Mouse (Mus musculus) midbrain, embryonic 14.5 days (tissue): Measurements from ENCODE around the gene Tnfrsf25. TPM values are rescaled to one million over a fixed set of nuclear protein-coding genes. Genes with fewer than 3 reads are reported as not detected.
A peak's percentile ranks its signal among the peaks of the same experiment; 100 is the strongest.

ENCODE experiments used
- ATAC-seq: fragments of 200-750 bp; cut with Nextera tagmentation; 2 replicates; pipeline ENCODE4 v1.8.0; 2017; ENCODE audit warnings: moderate number of reproducible peaks, moderate library complexity; ENCODE audit not compliant: low FRiP score, low TSS enrichment
- DNase-seq: peaks from one replicate; pipeline ENCODE4 v3.0.0-alpha.2; 2015
- H3K27ac ChIP-seq: fragments of 300-500 bp; sonication (generic); replicated peaks from 2 replicates; pipeline ENCODE4 v1.5.1; 2014; ENCODE audit warnings: mild to moderate bottlenecking, low read depth, low read length, moderate library complexity
- H3K27me3 ChIP-seq: fragments of 300-500 bp; sonication (generic); 2 replicates; pipeline ENCODE4 v1.6.1; 2014; ENCODE audit warnings: low read length, control low read depth, mixed read lengths; ENCODE audit not compliant: control insufficient read depth, insufficient read depth
- H3K36me3 ChIP-seq: fragments of 300-500 bp; sonication (generic); 2 replicates; pipeline ENCODE4 v1.6.1; 2014; ENCODE audit warnings: low read length, control low read depth; ENCODE audit not compliant: control insufficient read depth, insufficient read depth
- H3K4me1 ChIP-seq: fragments of 300-500 bp; sonication (generic); 2 replicates; pipeline ENCODE4 v1.6.1; 2014; ENCODE audit warnings: mild to moderate bottlenecking, antibody characterized with exemption, low read length, control low read depth; ENCODE audit not compliant: control insufficient read depth, insufficient read depth
- H3K4me2 ChIP-seq: fragments of 300-500 bp; sonication (generic); 2 replicates; pipeline ENCODE4 v1.6.1; 2014; ENCODE audit warnings: mild to moderate bottlenecking, low read length, moderate library complexity
- H3K4me3 ChIP-seq: fragments of 300-500 bp; sonication (generic); replicated peaks from 2 replicates; pipeline ENCODE4 v1.5.1; 2014; ENCODE audit warnings: low read depth, low read length
- H3K9ac ChIP-seq: fragments of 300-500 bp; sonication (generic); replicated peaks from 2 replicates; pipeline ENCODE4 v1.6.1; 2014; ENCODE audit warnings: mild to moderate bottlenecking, low read length, moderate library complexity
- H3K9me3 ChIP-seq: fragments of 300-500 bp; sonication (generic); 2 replicates; pipeline ENCODE4 v1.6.1; 2016; ENCODE audit warnings: low read length, control low read depth, mixed read lengths; ENCODE audit not compliant: control insufficient read depth
- WGBS: fragments of 180-500 bp; shearing (Covaris S2); extraction: QIAGEN DNeasy Blood & Tissue Kit; methylation state at CpG from one replicate; pipeline ENCODE4 v1.1.7; 2014; 5-methylcytosine and 5-hydroxymethylcytosine counted together
- polyA plus RNA-seq: library from polyadenylated mRNA; unstranded; fragments of >200 nt; fragmentation: Nextera tagmentation; extraction: Ambion mirVana; gene quantifications from 2 replicates; pipeline ENCODE4 v1.2.1, GENCODE M21; 2014

The Tnfrsf25 gene
- polyA plus RNA-seq, 1 experiment from 2014 or later: 1.2 TPM

DNA sequence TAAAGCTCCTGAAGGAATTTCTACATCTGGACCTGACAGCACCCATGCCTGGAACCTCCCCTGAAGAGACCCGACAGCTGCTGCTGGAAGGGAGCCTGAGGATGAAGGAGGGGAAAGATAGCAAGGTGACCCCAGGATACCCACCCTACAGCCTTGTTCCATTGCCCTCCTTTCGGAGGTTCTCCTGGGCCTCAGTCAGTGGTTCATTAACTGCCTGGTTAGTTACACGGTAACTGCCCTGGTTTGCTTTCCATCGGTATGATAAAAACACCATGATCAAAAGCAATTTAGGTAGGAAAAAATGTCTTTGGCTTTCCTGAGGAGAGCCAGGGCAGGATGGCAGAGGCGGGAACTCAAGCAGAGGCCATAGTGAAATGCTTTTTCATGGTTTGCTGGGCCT is 7.1 kb upstream of the Tnfrsf25 start:
- 84% methylated on average over 5 of the region's 5 CpGs for WGBS
- Histone ChIP-seq H3K4me2 (peak overlapping the region; percentile 61), H3K27ac (peak overlapping the region; percentile 56; the same call in 1 of the 2 replicates), H3K9ac (peak overlapping the region; percentile 21; the same call in 1 of the 2 replicates), H3K36me3 (peaks cover 10% of the 10 kb centered on the region; the same call in 1 of the 2 replicates), H3K9me3 (no peaks in the 10 kb centered on the region), H3K4me1 (peaks cover 15% of the 10 kb centered on the region), H3K4me3 (peak overlapping the region; percentile 35), H3K27me3 (0 out of 2 replicates have a peak, but pooled peaks cover 4% of the 10 kb centered on the region)
- ATAC-seq (no peak), DNase-seq (no peak)

DNA sequence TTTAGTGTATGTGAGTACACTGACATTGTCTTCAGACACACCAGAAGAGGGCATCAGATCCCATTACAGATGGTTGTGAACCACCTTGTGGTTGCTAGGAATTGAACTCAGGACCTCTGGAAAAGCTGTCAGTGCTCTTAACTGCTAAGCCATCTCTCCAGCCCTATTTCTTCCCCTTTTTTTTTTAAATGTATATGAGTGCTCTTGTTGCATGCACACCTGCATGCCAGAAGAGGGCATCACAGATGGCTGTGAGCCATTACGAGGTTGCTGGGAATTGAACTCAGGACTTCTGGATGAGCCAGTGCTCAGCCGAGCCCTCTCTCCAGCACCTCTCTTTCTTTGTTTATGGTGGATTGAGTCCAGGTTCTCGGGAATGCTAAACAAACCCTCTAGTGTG is 6.2 kb upstream of the Tnfrsf25 start:
- no peak overlapping the region for H3K9ac ChIP-seq
- DNase-seq: no peak
- no peak overlapping the region for H3K4me3 ChIP-seq
- H3K27ac ChIP-seq: no peak overlapping the region
- H3K4me2 ChIP-seq: no peak overlapping the region
- peaks cover 10% of the 10 kb centered on the region for H3K27me3 ChIP-seq
- no peak for ATAC-seq
- peaks cover 15% of the 10 kb centered on the region for H3K4me1 ChIP-seq
- 88% methylated on average over 3 of the region's 3 CpGs for WGBS
- peaks cover 5% of the 10 kb centered on the region; the same call in 1 of the 2 replicates for H3K36me3 ChIP-seq
- no peaks in the 10 kb centered on the region for H3K9me3 ChIP-seq

DNA sequence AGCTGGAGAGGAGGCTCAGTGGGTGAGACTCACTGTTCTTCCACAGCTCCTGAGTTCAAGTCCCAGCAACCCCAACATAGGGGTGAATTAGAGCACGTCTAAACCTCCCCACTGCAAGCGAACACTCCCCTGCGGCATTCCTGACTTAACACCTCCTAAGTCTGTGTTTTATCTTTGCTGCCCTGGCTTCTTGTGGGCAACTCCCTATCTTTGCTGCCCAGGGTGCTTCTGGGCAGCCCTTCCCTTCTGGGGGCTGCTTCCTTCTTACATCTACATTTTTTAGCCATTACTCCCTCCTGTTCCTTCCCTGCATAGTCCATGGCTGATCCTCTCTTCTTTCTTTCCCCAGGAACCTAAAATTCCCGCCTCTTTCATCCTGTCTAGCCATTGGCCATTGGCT is 5.0 kb upstream of the Tnfrsf25 start:
- WGBS: 82% methylated on average over 4 of the region's 4 CpGs
- Histone ChIP-seq H3K4me2 (no peak overlapping the region), H3K27me3 (peaks cover 21% of the 10 kb centered on the region), H3K9ac (no peak overlapping the region), H3K9me3 (no peaks in the 10 kb centered on the region), H3K4me3 (no peak overlapping the region), H3K36me3 (peaks cover 5% of the 10 kb centered on the region; the same call in 1 of the 2 replicates), H3K27ac (no peak overlapping the region), H3K4me1 (peaks cover 18% of the 10 kb centered on the region)
- no peak for DNase-seq
- ATAC-seq: no peak

DNA sequence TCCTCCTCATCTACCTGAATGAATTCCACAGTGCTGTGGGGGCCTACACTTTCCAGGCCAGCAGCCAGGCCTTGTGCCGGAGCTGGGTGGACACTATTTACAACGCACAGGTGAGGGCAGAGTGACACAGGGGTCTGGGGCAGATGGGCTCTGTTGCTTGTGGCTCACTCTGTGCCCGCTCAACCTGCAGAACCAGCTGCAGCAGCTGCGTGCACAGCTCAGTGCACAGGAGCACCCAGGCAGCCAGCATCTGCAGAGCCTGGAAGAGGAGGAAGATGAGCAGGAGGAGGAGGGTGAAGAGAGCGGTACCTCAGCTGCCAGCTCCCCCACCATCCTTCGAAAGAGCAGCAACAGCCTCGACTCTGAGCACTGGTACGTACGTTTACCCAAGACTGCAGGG is 3.4 kb upstream of the Tnfrsf25 start:
- DNase-seq (no peak), ATAC-seq (no peak)
- 72% methylated on average over 9 of the region's 9 CpGs for WGBS
- H3K9me3 ChIP-seq: no peaks in the 10 kb centered on the region
- peaks cover 33% of the 10 kb centered on the region for H3K27me3 ChIP-seq
- H3K4me1 ChIP-seq: peaks cover 21% of the 10 kb centered on the region
- H3K27ac ChIP-seq: no peak overlapping the region
- no peak overlapping the region for H3K4me3 ChIP-seq
- H3K9ac ChIP-seq: no peak overlapping the region
- H3K4me2 ChIP-seq: no peak overlapping the region
- peaks cover 5% of the 10 kb centered on the region; the same call in 1 of the 2 replicates for H3K36me3 ChIP-seq

DNA sequence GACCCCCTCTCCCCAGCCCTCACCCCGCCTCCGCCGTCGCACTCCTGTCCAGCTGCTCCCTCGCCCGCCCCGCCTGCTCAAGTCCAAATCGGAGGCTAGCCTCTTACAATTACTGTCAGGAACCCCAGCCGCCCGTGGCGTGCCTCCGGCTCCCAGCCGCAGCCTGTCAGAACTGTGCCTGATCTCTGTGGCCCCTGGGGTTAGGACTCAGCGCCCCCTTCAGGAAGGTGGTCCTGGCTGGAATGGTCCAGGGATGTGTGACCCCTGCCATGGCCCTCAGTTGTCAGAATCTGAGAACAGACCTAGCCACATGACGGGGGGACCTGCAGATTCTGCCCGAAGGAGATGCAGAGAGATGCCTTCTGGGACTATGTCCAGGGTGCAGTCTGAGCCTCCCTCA is 1.7 kb upstream of the Tnfrsf25 start:
- H3K4me1 ChIP-seq: peaks cover 8% of the 10 kb centered on the region; the same call in 1 of the 2 replicates
- no peak for DNase-seq
- WGBS: 56% methylated on average over 16 of the region's 16 CpGs
- no peaks in the 10 kb centered on the region for H3K9me3 ChIP-seq
- H3K4me3 ChIP-seq: no peak overlapping the region
- ATAC-seq: no peak
- no peak overlapping the region for H3K9ac ChIP-seq
- H3K4me2 ChIP-seq: no peak overlapping the region
- H3K27ac ChIP-seq: no peak overlapping the region
- peaks cover 5% of the 10 kb centered on the region; the same call in 1 of the 2 replicates for H3K36me3 ChIP-seq
- H3K27me3 ChIP-seq: peaks cover 46% of the 10 kb centered on the region

DNA sequence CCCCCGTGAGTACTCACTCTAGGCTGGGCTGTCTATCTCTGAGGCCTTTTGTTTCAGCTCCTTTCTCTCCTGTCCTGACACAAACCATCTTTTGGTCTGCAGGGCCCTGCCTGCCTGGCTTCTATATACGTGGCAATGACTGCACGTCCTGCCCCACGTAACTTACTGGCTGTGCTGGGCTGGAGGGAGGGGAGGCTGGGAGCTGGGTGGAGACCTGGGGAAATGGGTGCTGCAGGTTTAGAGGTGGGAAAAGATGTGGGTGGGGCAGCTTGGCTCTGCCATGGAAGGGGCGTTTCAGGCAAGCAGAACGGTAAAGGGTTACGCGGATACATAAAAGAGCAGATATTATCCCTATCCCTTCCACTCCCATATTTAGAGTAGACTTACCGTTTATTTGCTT is 1.8 kb downstream of the Tnfrsf25 start:
- no peak overlapping the region for H3K4me2 ChIP-seq
- ATAC-seq: no peak
- DNase-seq: no peak
- H3K4me1 ChIP-seq: peaks cover 17% of the 10 kb centered on the region; the same call in 1 of the 2 replicates
- H3K36me3 ChIP-seq: peaks cover 1% of the 10 kb centered on the region; the same call in 1 of the 2 replicates
- no peaks in the 10 kb centered on the region for H3K9me3 ChIP-seq
- H3K27ac ChIP-seq: no peak overlapping the region
- peaks cover 81% of the 10 kb centered on the region for H3K27me3 ChIP-seq
- H3K9ac ChIP-seq: no peak overlapping the region
- WGBS: 68% methylated on average over 9 of the region's 9 CpGs
- H3K4me3 ChIP-seq: no peak overlapping the region

DNA sequence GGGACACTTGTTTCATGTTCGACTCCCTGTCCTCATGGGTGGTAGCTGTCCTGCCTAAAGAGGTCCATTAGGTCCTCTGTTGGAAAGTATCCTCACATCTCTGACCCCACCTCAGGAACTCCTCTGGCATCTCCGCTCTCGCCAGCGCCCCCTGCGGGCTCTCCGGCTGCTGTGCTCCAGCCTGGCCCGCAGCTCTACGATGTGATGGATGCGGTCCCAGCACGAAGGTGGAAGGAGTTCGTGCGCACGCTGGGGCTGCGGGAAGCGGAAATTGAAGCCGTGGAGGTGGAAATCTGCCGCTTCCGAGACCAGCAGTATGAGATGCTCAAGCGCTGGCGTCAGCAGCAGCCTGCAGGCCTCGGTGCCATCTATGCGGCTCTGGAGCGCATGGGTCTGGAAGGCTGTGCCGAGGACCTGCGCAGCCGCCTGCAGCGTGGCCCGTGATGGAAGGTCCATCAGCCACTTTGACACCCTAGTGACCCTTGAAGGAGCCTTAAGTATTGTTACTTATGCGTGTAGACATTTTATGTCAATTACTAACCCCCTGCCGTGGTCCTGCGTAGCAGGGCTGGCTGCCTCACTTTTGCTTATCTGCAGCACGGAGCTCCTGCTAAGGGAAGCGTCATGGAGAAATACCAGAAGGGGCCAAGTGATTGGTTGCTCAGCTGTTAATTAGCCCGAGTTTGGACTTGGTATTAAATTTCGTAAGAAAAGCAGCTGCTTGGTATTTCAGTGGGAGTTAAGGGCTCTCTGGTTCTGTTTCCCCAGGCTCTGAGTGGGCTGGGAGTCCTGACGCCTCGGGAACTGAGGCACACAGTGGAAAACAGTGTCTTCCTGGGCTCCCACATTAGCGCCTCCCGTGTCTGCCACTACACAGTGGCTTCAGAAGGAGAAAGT is 3.9 kb downstream of the Tnfrsf25 start:
- H3K4me1 ChIP-seq: peaks cover 17% of the 10 kb centered on the region; the same call in 1 of the 2 replicates
- DNase-seq (peak; percentile 60), ATAC-seq (no peak)
- H3K9me3 ChIP-seq: no peaks in the 10 kb centered on the region
- H3K27me3 ChIP-seq: peaks cover 94% of the 10 kb centered on the region
- H3K27ac ChIP-seq: no peak overlapping the region
- H3K36me3 ChIP-seq: no peaks in the 10 kb centered on the region
- WGBS: 3% methylated on average over 39 of the region's 39 CpGs
- 0 out of 2 replicates have a peak overlapping the region, but pooled peaks have one; percentile 2 for H3K9ac ChIP-seq
- H3K4me2 ChIP-seq: peak overlapping the region; percentile 21; the same call in 1 of the 2 replicates
- H3K4me3 ChIP-seq: no peak overlapping the region

DNA sequence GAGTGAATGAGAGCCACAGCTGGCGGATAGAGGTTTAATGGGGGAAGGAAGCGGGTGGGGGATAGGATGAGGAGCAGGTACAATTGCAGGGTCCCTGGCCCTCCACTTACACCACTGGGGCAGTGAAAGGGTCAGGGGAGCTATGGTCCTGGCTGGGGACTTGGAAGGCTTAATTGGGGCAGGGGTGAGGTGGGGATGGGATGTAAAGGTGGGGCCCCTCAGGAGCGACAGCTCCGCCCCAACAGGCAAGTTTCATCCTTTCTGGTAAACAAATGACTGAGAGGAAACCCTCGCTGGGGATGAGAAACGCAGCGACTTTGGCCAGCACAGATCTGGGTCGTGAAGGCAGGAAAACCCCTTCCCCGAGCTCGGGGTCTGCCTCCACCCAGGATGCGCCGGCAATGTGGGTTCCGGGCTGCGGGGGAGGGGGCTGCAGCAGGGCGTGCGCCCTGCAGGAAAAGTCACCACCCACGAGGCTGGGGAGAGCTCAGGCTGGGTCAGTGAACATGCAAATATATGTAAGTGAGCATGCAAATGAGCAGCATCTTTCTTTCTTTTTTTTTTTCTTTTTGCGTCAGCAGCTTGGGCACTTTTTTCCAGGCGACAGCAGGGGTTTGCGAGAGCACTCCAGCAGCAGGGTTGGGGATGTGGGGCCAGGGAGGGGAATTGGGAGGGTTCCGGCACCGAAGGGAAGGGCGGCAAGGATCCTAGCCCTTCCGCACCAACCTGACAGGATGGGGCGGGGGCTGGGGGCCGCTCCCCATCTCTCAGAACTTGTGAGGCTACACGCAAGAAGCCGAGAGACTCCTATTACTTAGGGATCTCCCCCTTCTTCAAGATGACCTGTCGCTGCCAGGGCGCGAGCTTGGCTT is 4.8 kb downstream of the Tnfrsf25 start:
- H3K4me3 ChIP-seq: peak overlapping the region; percentile 3; the same call in 1 of the 2 replicates
- no peak overlapping the region for H3K27ac ChIP-seq
- ATAC-seq (no peak), DNase-seq (no peak)
- H3K27me3 ChIP-seq: peaks cover 94% of the 10 kb centered on the region
- peaks cover 15% of the 10 kb centered on the region; the same call in 1 of the 2 replicates for H3K4me1 ChIP-seq
- no peaks in the 10 kb centered on the region for H3K9me3 ChIP-seq
- WGBS: 2% methylated on average over 31 of the region's 31 CpGs
- H3K36me3 ChIP-seq: no peaks in the 10 kb centered on the region
- peak overlapping the region; percentile 30 for H3K4me2 ChIP-seq
- H3K9ac ChIP-seq: peak overlapping the region; percentile 2; the same call in 1 of the 2 replicates
